Mouse (Mus musculus): ENCODE measurements around the gene Rxrb. TPM values are rescaled to one million over a fixed set of nuclear protein-coding genes. Genes with fewer than 3 reads are reported as not detected.
"Not testable (repeated sequence)": the region's sequence is repeated elsewhere in the genome, so short reads cannot be mapped to it uniquely, and the experiment has no call there.

Gene Rxrb
- 10 to 100 TPM; 43.6 to 49.4 TPM for total RNA-seq (2021)
- long read RNA-seq, experiment 1, transcript Rxrb-201 (10 exons, 2,627 nt), result major isoform, 26 of 77 reads
- long read RNA-seq, experiment 1, transcript Rxrb-207 (10 exons, 2,577 nt), result minor isoform, 20 of 77 reads
- long read RNA-seq, experiment 1, transcript Rxrb-202 (10 exons, 2,283 nt), result minor isoform, 5 of 77 reads
- long read RNA-seq, experiment 1, partial matches to known transcripts, result 4 of 77 reads
- long read RNA-seq, experiment 1, other reads (novel, unspliced or antisense), result 18 of 77 reads
- long read RNA-seq, experiment 2, transcript Rxrb-207 (10 exons, 2,577 nt), result major isoform, 46 of 109 reads
- long read RNA-seq, experiment 2, transcript Rxrb-201 (10 exons, 2,627 nt), result minor isoform, 36 of 109 reads
- long read RNA-seq, experiment 2, partial matches to known transcripts, result 10 of 109 reads
- long read RNA-seq, experiment 2, other reads (novel, unspliced or antisense), result 10 of 109 reads

- DNase-seq (ENCODE audit: low spot score in 2 of 2), result peak; percentile 99 to 100
Observed at GRCm38 (mm10) chr17:34031465-34032173, at the start of gene Rxrb, which contains the start of gene Slc39a7. Gene Rxrb (plus strand): TSS chr17:34031812. Gene Slc39a7 (minus strand): TSS chr17:34031682.

GRCm38 (mm10) chr17:33982136-33982535 lies 49.5 kb upstream of the Rxrb start:
- not testable (repeated sequence) for DNase-seq (ENCODE audit: low spot score in 2 of 2)

- peak in 1 of 2 experiments; percentile 41 for DNase-seq (ENCODE audit: low spot score in 2 of 2)
Observed at GRCm38 (mm10) chr17:33991788-33992664, 39.6 kb upstream of the Rxrb start.

GRCm38 (mm10) chr17:33994959-33995358 lies 36.7 kb upstream of the Rxrb start:
- no peak for DNase-seq (ENCODE audit: low spot score in 2 of 2)

- no peak for DNase-seq (ENCODE audit: low spot score in 2 of 2)
Observed at GRCm38 (mm10) chr17:33995651-33996050, 36.0 kb upstream of the Rxrb start.

GRCm38 (mm10) chr17:33997025-33997424 lies 34.6 kb upstream of the Rxrb start:
- not testable (repeated sequence) for DNase-seq (ENCODE audit: low spot score in 2 of 2)

GRCm38 (mm10) chr17:33998697-33999096 lies 32.9 kb upstream of the Rxrb start:
- not testable (repeated sequence) for DNase-seq (ENCODE audit: low spot score in 2 of 2)

- DNase-seq (ENCODE audit: low spot score in 2 of 2), result no peak
Observed at GRCm38 (mm10) chr17:33999341-34000149, 32.1 kb upstream of the Rxrb start.

GRCm38 (mm10) chr17:34000150-34000537 lies 31.5 kb upstream of the Rxrb start, which contains the start of gene H2-K1:
Gene H2-K1 (minus strand): TSS chr17:34000347.
- DNase-seq (ENCODE audit: low spot score in 2 of 2), result peak; percentile 57 to 77

- not testable (repeated sequence) for DNase-seq (ENCODE audit: low spot score in 2 of 2)
Observed at GRCm38 (mm10) chr17:34000796-34001195, 30.8 kb upstream of the Rxrb start.

GRCm38 (mm10) chr17:34003426-34003825 lies 28.2 kb upstream of the Rxrb start:
- DNase-seq (ENCODE audit: low spot score in 2 of 2), result no peak

GRCm38 (mm10) chr17:34006570-34006969 lies 25.0 kb upstream of the Rxrb start:
- no peak for DNase-seq (ENCODE audit: low spot score in 2 of 2)

- DNase-seq (ENCODE audit: low spot score in 2 of 2), result no peak
Observed at GRCm38 (mm10) chr17:34010156-34010555, 21.5 kb upstream of the Rxrb start.

GRCm38 (mm10) chr17:34013436-34013835 lies 18.2 kb upstream of the Rxrb start:
- peak in 1 of 2 experiments; percentile 6 for DNase-seq (ENCODE audit: low spot score in 2 of 2)

- peak in 1 of 2 experiments; percentile 20 for DNase-seq (ENCODE audit: low spot score in 2 of 2)
Observed at GRCm38 (mm10) chr17:34021539-34022413, 9.8 kb upstream of the Rxrb start.

GRCm38 (mm10) chr17:34022414-34022783 lies 9.2 kb upstream of the Rxrb start:
- no peak for DNase-seq (ENCODE audit: low spot score in 2 of 2)

GRCm38 (mm10) chr17:34022987-34023386 lies 8.6 kb upstream of the Rxrb start:
- peak in 1 of 2 experiments; percentile 17 for DNase-seq (ENCODE audit: low spot score in 2 of 2)

- no peak for DNase-seq (ENCODE audit: low spot score in 2 of 2)
Observed at GRCm38 (mm10) chr17:34023678-34024077, 7.9 kb upstream of the Rxrb start.

GRCm38 (mm10) chr17:34024317-34024821 lies 7.2 kb upstream of the Rxrb start, which contains the start of gene Ring1:
Gene Ring1 (minus strand): TSS chr17:34024680.
- DNase-seq (ENCODE audit: low spot score in 2 of 2), result peak; percentile 74 to 86

Data from gastrocnemius, postnatal 4 days (tissue).